Mouse (Mus musculus) heart, postnatal 25 days (tissue): ENCODE data around the gene Zbtb7b. TPM values are rescaled to one million over a fixed set of nuclear protein-coding genes. Genes with fewer than 3 reads are reported as not detected.

ENCODE experiments used
- DNase-seq: peaks from one replicate; pipeline ENCODE4 v3.0.0; 2022; ENCODE audit warnings: low spot score
- intact Hi-C: fragments of 180-260 bp; cut with DNase I; formaldehyde crosslinking; loops from one replicate; pipeline ENCODE4 v1.15.1; 2025
- total RNA-seq, 2 experiments: library from RNA; stranded (reverse); gene quantifications; 2 replicates each; pipeline ENCODE4 v1.2.3; 2021

Zbtb7b gene
- total RNA-seq, 2 experiments from 2014 or later, result 20.6 to 25.1 TPM

GRCm38 (mm10) chr3:89379388-89380131, 15.0 kb downstream of the Zbtb7b start:
- intact Hi-C loops, result no loop called here
- DNase-seq, result no peak

GRCm38 (mm10) chr3:89378394-89379067, 16.0 kb downstream of the Zbtb7b start:
- intact Hi-C loops, result loop anchor here (1.0 kb wide), 1 partner anchor 106 kb away; no protein-coding TSS in a partner anchor
- DNase-seq, result peak; percentile 76

GRCm38 (mm10) chr3:89377831-89378230, 16.7 kb downstream of the Zbtb7b start:
- DNase-seq, result no peak
- intact Hi-C loops, result loop anchor here (1.0 kb wide), 1 partner anchor 106 kb away; no protein-coding TSS in a partner anchor

GRCm38 (mm10) chr3:89373581-89374231, 20.9 kb downstream of the Zbtb7b start:
- no peak for DNase-seq
- intact Hi-C loops, result no loop called here

- intact Hi-C loops, result no loop called here
- no peak for DNase-seq
These were observed 27.2 kb downstream of the Zbtb7b start for GRCm38 (mm10) chr3:89367338-89367737.

GRCm38 (mm10) chr3:89365486-89366414, 28.8 kb downstream of the Zbtb7b start:
- DNase-seq, result no peak
- intact Hi-C loops, result no loop called here

GRCm38 (mm10) chr3:89365153-89365485, 29.5 kb downstream of the Zbtb7b start, which contains the start of gene Dcst1:
Gene Dcst1 (minus strand): TSS chr3:89365253.
- intact Hi-C loops, result no loop called here
- no peak for DNase-seq

- no peak for DNase-seq
- intact Hi-C loops, result no loop called here
These were observed 29.9 kb downstream of the Zbtb7b start for GRCm38 (mm10) chr3:89364631-89365030.

GRCm38 (mm10) chr3:89361675-89362074, 32.9 kb downstream of the Zbtb7b start, which contains the start of gene Dcst2:
Gene Dcst2 (plus strand): TSS chr3:89361975.
- DNase-seq, result no peak
- intact Hi-C loops, result no loop called here

- DNase-seq, result no peak
- intact Hi-C loops, result no loop called here
These were observed 34.3 kb downstream of the Zbtb7b start for GRCm38 (mm10) chr3:89360237-89360636.

GRCm38 (mm10) chr3:89359630-89360029, 34.9 kb downstream of the Zbtb7b start:
- no peak for DNase-seq
- intact Hi-C loops, result no loop called here

- intact Hi-C loops, result no loop called here
- no peak for DNase-seq
These were observed 38.5 kb downstream of the Zbtb7b start for GRCm38 (mm10) chr3:89356029-89356428.

- DNase-seq, result no peak
- intact Hi-C loops, result no loop called here
These were observed 39.1 kb downstream of the Zbtb7b start for GRCm38 (mm10) chr3:89355512-89355902.

GRCm38 (mm10) chr3:89354816-89355511, 39.6 kb downstream of the Zbtb7b start:
- intact Hi-C loops, result loop anchor here (1.0 kb wide), 2 partner anchors 15 to 39 kb away; no protein-coding TSS in a partner anchor
- peak; percentile 74 for DNase-seq

- DNase-seq, result no peak
- intact Hi-C loops, result no loop called here
These were observed 43.3 kb downstream of the Zbtb7b start for GRCm38 (mm10) chr3:89351271-89351670.

- intact Hi-C loops, result loop anchor here (10.0 kb wide), 1 partner anchor 505 kb away; no protein-coding TSS in a partner anchor
- peak; percentile 85 for DNase-seq
These were observed 44.6 kb downstream of the Zbtb7b start, which contains the start of gene Adam15 for GRCm38 (mm10) chr3:89349869-89350501. Gene Adam15 (minus strand): TSS chr3:89349996.

- intact Hi-C loops, result loop anchor here (10.0 kb wide), 1 partner anchor 506 kb away; no protein-coding TSS in a partner anchor
These were observed 45.4 kb downstream of the Zbtb7b start for GRCm38 (mm10) chr3:89348911-89349868.

More at GRCm38 (mm10) chr3:89348911-89349868, 45.4 kb downstream of the Zbtb7b start:
- peak; percentile 78 for DNase-seq
